Mouse (Mus musculus) midbrain, embryonic 11.5 days (tissue): ENCODE measurements around the gene Rnf166. TPM values are rescaled to one million over a fixed set of nuclear protein-coding genes. Genes with fewer than 3 reads are reported as not detected.

Experiments used
- ATAC-seq: fragments of 200-750 bp; cut with Nextera tagmentation; 2 replicates; pipeline ENCODE4 v1.8.0; 2017; ENCODE audit warnings: moderate TSS enrichment, moderate library complexity; ENCODE audit not compliant: low FRiP score
- DNase-seq: peaks from one replicate; pipeline ENCODE4 v3.0.0; 2015; ENCODE audit warnings: low spot score; ENCODE audit errors: missing footprints
- H3K27ac ChIP-seq: fragments of 300-500 bp; sonication (generic); 2 replicates; pipeline ENCODE4 v1.5.1; 2014; ENCODE audit warnings: low read depth, low read length
- H3K27me3 ChIP-seq: fragments of 300-500 bp; sonication (generic); 2 replicates; pipeline ENCODE4 v1.6.1; 2014; ENCODE audit warnings: mild to moderate bottlenecking, low read length, moderate library complexity, mixed read lengths; ENCODE audit not compliant: control insufficient read depth, insufficient read depth
- H3K36me3 ChIP-seq: fragments of 300-500 bp; sonication (generic); 2 replicates; pipeline ENCODE4 v1.6.1; 2014; ENCODE audit warnings: mild to moderate bottlenecking, low read length, moderate library complexity, mixed read lengths; ENCODE audit not compliant: control insufficient read depth, insufficient read depth
- H3K4me1 ChIP-seq: fragments of 300-500 bp; sonication (generic); 2 replicates; pipeline ENCODE4 v1.6.1; 2014; ENCODE audit warnings: low read length; ENCODE audit not compliant: control insufficient read depth, insufficient read depth
- H3K4me2 ChIP-seq: fragments of 300-500 bp; sonication (generic); 2 replicates; pipeline ENCODE4 v1.6.1; 2014; ENCODE audit warnings: mild to moderate bottlenecking, moderate library complexity
- H3K4me3 ChIP-seq: fragments of 300-500 bp; sonication (generic); 2 replicates; pipeline ENCODE4 v1.5.1; 2014; ENCODE audit warnings: low read depth, low read length
- H3K9ac ChIP-seq: fragments of 300-500 bp; sonication (generic); 2 replicates; pipeline ENCODE4 v1.6.1; 2014; ENCODE audit warnings: low read length
- H3K9me3 ChIP-seq: fragments of 300-500 bp; sonication (generic); 2 replicates; pipeline ENCODE4 v1.6.1; 2016; ENCODE audit warnings: low read length; ENCODE audit not compliant: control insufficient read depth
- WGBS: fragments of 180-500 bp; shearing (Covaris S2); extraction: QIAGEN DNeasy Blood & Tissue Kit; methylation state at CpG from one replicate; pipeline ENCODE4 v1.1.7; 2014; 5-methylcytosine and 5-hydroxymethylcytosine counted together
- polyA plus RNA-seq: library from polyadenylated mRNA; unstranded; fragments of >200 nt; fragmentation: Nextera tagmentation; extraction: Ambion mirVana; gene quantifications from 2 replicates; pipeline ENCODE4 v1.2.1, GENCODE M21; 2014

The Rnf166 gene
- polyA plus RNA-seq, 1 experiment from 2014 or later, result 29.7 TPM

DNA sequence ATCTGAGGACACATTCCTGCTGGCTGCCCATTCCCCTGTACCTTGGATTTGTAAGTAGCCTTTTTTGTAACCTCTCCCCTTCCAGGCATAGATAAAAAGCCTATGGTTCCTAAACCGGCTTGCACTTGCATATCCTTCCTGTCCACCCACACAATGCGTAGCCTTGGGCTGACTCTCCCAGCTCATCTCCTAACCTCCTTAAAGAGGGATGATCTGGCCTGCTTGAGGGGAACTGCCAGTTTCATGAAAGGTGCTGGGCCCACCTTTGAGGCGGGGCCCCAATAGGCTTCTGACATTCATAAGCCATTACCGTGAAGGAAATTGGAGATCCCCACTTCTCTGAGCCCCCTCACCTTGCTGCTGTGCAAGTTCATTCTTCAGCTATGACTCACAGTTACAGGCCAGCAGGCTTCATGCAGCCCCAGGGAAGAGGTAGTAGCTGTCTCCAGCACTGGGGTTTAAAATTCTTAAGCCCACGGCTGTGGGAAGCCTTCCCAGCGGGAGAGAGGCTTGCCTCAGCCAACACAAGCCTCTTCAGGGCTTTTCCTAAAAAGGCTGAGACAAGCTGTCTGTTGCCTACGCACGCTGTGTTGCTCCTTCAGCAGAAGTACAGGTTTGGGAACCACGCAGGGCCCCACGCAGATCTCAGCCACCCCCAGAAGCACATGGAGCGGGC, 14.3 kb downstream of the Rnf166 start:
- peaks cover 28% of the 10 kb centered on the region for H3K27me3 ChIP-seq
- no peak overlapping the region for H3K27ac ChIP-seq
- H3K4me3 ChIP-seq, result no peak overlapping the region
- no peaks in the 10 kb centered on the region for H3K9me3 ChIP-seq
- no peak overlapping the region for H3K9ac ChIP-seq
- H3K4me2 ChIP-seq, result no peak overlapping the region
- DNase-seq (no peak), ATAC-seq (no peak)
- WGBS, result 64% methylated on average over 11 of the region's 11 CpGs
- H3K4me1 ChIP-seq, result peaks cover 12% of the 10 kb centered on the region
- no peaks in the 10 kb centered on the region for H3K36me3 ChIP-seq

DNA sequence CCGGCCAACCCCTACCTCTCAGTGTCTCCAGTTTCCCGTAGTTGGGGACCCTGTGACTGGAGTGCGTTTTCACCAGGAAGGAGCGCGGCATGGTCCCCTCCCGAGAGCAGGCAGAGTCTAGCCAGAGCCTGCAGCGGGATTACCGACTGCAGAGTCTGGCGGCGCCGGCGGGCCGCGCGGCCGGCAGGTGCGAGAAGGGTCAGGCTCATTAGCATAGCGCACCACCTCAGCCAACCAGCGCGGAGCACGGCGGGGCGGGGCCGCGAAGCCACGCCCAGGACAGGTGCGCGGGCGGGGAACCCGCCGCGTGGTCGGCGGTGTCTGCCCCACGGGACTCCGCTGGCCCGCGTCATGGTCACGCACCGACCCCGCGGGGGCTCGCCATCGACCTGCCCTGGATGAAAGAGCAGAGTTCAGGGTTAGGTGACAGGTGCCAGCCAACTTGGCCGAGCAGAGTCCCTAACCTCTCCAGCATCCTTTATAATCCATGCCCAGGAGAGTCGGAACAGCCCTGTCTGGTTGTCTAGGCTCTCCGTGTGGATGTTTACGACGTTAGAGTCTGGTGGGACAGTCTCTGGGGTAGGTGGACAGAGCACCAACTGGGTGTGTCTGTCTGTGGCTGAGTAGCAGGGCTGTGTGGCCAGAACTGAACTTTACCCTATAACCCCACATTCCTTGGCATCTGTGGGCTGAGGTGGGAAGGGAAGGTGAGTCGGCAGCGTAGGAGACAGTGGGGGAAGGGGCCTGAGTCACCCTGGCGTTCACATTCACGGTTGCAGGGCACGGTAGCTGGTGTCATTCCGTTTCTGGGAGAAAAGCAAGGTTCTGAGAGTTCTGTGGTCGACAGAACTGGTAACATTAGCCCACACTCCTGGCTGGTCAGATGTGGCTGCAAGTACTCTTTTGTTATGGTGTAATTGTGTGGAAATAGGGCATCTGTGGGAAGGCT, 15.1 kb downstream of the Rnf166 start, which contains the start of gene Snai3:
TSS of gene Snai3 (minus strand) at position 210 of the 949 bp plus-strand sequence.
- H3K4me1 ChIP-seq, result peaks cover 12% of the 10 kb centered on the region
- peak within 1 kb of the TSS; percentile 40; the same call in 1 of the 2 replicates for H3K9ac ChIP-seq
- peaks cover 28% of the 10 kb centered on the region for H3K27me3 ChIP-seq
- DNase-seq, result peak; percentile 89
- peak within 1 kb of the TSS; percentile 23 for H3K4me3 ChIP-seq
- H3K4me2 ChIP-seq, result peak within 1 kb of the TSS; percentile 57
- no peak within 1 kb of the TSS for H3K27ac ChIP-seq
- 4% methylated on average over 56 of the region's 56 CpGs for WGBS
- no peaks in the 10 kb centered on the region for H3K9me3 ChIP-seq
- ATAC-seq, result peak; percentile 77; the same call in 1 of the 2 replicates
- H3K36me3 ChIP-seq, result no peaks in the 10 kb centered on the region

DNA sequence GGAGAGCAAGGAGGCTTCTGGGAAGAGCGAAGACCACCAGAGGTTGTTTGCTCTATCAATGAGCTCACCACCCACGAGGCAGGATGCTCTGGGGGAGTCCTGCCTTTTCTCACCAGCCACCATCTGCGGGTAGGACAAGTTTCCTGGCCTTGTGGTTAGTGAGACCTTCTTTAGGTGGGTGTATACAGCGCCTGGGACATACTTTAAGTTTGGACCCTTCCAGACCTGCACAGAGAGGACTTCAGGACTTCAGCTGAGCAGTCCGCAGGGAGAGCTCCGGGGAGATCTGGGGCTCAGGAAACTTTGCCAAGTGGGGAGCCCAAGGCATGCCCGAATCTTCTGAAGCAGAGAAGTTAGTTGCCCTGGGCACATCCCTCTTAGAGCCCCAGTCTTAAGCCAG, 15.9 kb downstream of the Rnf166 start:
- Histone ChIP-seq H3K27me3 (peaks cover 28% of the 10 kb centered on the region), H3K4me3 (peak overlapping the region; percentile 23; the same call in 1 of the 2 replicates), H3K4me2 (peak overlapping the region; percentile 57), H3K4me1 (peaks cover 12% of the 10 kb centered on the region), H3K36me3 (no peaks in the 10 kb centered on the region), H3K9ac (no peak overlapping the region), H3K27ac (no peak overlapping the region), H3K9me3 (no peaks in the 10 kb centered on the region)
- WGBS, result 30% methylated on average over 7 of the region's 7 CpGs
- no peak for ATAC-seq
- DNase-seq, result no peak

DNA sequence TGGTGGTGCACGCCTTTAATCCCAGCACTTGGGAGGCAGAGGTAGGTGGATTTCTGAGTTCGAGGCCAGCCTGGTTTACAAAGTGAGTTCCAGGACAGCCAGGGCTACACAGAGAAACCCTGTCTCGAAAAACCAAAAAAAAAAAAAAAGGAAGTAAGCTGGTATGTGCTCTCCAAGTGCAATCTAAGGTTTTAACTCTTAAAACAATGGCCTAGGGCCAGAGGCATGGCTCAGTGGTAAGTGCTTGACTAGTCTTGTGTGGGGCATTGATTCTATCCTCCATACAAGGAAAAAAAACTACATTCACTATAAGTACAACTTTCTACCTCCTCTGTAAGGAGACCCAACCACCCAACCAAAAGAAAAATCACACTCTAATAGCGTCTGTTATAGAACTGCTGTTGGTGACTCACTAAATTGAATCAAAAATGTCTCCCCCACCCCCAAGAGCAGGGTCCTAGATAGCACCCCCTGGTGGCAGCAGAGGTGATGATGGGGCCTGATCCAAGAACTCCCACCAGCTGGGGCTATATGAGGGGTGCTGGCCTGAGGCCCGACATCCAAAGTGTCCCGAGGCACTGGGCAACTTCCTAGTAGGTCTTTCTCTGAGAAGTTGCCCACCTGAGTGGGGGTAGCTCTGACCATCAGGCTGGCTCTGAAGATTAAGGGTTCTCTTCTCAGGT, 16.5 kb downstream of the Rnf166 start:
- Histone ChIP-seq H3K4me3 (no peak overlapping the region), H3K4me2 (no peak overlapping the region), H3K9ac (no peak overlapping the region), H3K4me1 (peaks cover 12% of the 10 kb centered on the region), H3K27me3 (peaks cover 28% of the 10 kb centered on the region), H3K27ac (no peak overlapping the region), H3K9me3 (no peaks in the 10 kb centered on the region), H3K36me3 (no peaks in the 10 kb centered on the region)
- DNase-seq, result no peak
- WGBS, result 55% methylated on average over 6 of the region's 6 CpGs
- ATAC-seq, result no peak

DNA sequence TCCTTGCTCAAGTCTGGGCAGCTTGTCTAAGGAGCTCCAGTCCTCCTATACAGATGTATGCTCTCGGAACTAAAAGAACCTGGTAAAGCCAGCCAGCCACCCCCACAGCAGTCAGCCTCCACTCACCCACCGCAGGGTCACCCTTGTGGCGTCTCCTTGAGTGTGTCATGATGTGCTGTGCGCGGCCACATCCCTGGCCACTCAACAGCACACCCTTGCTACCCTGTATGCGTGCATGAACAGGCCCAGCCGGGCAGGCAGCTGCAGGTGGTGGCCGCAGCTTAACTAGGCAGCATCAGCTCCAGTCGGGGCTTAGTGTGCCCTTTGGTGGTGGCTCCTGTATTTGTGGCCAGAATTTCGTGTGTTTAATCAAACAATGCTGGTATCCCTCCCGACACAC, 18.7 kb downstream of the Rnf166 start:
- H3K36me3 ChIP-seq, result no peaks in the 10 kb centered on the region
- no peak for ATAC-seq
- no peak for DNase-seq
- no peak overlapping the region for H3K4me3 ChIP-seq
- no peak overlapping the region for H3K27ac ChIP-seq
- H3K9me3 ChIP-seq, result no peaks in the 10 kb centered on the region
- WGBS, result 79% methylated on average over 11 of the region's 11 CpGs
- peaks cover 12% of the 10 kb centered on the region for H3K4me1 ChIP-seq
- no peak overlapping the region for H3K9ac ChIP-seq
- peaks cover 28% of the 10 kb centered on the region for H3K27me3 ChIP-seq
- no peak overlapping the region for H3K4me2 ChIP-seq

DNA sequence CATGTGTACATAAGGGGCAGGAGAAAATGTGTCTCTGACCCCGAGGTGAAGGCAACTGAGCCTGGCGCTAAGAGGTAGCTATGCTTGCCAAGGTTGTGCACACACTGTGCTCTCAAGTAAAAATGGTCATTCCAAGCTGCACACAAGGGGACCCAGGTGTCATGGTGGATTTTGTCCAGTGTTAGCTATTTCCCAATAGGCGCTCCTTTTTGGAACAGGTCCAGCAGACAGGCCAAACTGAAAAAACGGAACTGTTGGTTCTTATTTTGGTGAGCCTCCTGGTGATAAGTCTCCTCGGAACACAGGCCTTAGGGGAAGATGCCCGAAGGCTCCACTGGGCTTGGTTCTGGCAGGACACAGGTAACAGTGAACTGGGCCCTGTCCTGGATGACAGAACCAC, 21.5 kb downstream of the Rnf166 start:
- WGBS, result 88% methylated on average over 6 of the region's 6 CpGs
- H3K36me3 ChIP-seq, result no peaks in the 10 kb centered on the region
- no peak overlapping the region for H3K4me3 ChIP-seq
- DNase-seq (no peak), ATAC-seq (no peak)
- H3K9ac ChIP-seq, result no peak overlapping the region
- no peak overlapping the region for H3K27ac ChIP-seq
- H3K4me2 ChIP-seq, result no peak overlapping the region
- peaks cover 2% of the 10 kb centered on the region; the same call in 1 of the 2 replicates for H3K27me3 ChIP-seq
- no peaks in the 10 kb centered on the region for H3K4me1 ChIP-seq
- H3K9me3 ChIP-seq, result no peaks in the 10 kb centered on the region

DNA sequence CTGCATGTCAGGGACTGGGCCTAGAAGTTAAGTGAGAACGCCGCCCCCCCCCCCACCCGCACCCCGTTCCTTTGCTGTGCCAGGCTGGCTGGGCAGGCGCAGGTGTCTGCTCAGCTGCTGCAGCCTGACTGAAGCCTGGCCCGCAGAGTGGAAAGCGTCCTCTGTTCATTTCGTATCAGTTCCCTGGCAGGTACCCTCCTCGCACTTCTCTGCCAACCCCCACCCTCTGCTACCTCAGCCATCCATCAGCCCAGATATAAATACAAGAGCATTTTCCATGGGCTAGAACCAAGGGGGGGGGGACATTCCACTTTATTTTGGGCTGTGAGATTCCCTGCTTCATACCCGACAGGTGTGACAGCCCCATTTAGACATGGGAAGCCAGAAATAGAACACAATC, 23.7 kb downstream of the Rnf166 start:
- ATAC-seq (no peak), DNase-seq (no peak)
- Histone ChIP-seq H3K27me3 (no peaks in the 10 kb centered on the region), H3K9me3 (no peaks in the 10 kb centered on the region), H3K4me2 (no peak overlapping the region), H3K4me3 (no peak overlapping the region), H3K4me1 (no peaks in the 10 kb centered on the region), H3K9ac (no peak overlapping the region), H3K27ac (no peak overlapping the region), H3K36me3 (no peaks in the 10 kb centered on the region)
- 91% methylated on average over 10 of the region's 10 CpGs for WGBS

DNA sequence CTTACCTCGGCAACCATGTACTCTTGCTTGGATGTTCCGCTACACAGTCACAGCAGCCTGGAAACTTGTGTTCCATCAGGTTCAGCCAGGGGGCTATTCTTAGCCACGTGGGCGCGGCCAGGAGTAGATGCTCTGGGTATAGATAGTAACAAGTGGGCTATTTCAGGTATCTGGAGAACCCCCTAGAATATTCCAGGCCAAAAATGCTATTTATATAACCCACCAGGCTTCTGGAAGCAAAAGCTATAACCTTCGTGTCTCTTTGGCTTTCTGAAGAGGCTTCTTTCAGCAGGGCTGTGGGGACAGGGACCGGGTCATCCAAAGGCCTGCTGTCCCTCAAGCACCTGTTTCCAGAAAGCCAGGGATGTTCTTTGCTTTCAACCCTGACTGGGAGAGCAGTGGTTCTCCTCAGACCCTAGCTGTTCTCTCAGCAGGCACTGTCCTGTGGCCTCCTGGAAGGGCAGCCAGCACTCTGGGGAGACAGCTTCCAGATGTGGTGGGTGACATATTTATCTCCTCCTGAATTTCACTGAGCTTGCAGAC, 24.6 kb downstream of the Rnf166 start:
- no peaks in the 10 kb centered on the region for H3K9me3 ChIP-seq
- ATAC-seq (no peak), DNase-seq (no peak)
- 82% methylated on average over 7 of the region's 7 CpGs for WGBS
- no peak overlapping the region for H3K4me2 ChIP-seq
- H3K4me3 ChIP-seq, result no peak overlapping the region
- no peak overlapping the region for H3K27ac ChIP-seq
- no peaks in the 10 kb centered on the region for H3K27me3 ChIP-seq
- no peak overlapping the region for H3K9ac ChIP-seq
- H3K4me1 ChIP-seq, result no peaks in the 10 kb centered on the region
- H3K36me3 ChIP-seq, result no peaks in the 10 kb centered on the region
